Mouse (Mus musculus): Measurements from ENCODE around the gene Zcchc12. TPM values are rescaled to one million over a fixed set of nuclear protein-coding genes. Genes with fewer than 3 reads are reported as not detected.

Gene Zcchc12
- not detected in 2 replicates for polyA plus RNA-seq (2012; rRNA removed; ENCODE audit: low replicate concordance)

DNA sequence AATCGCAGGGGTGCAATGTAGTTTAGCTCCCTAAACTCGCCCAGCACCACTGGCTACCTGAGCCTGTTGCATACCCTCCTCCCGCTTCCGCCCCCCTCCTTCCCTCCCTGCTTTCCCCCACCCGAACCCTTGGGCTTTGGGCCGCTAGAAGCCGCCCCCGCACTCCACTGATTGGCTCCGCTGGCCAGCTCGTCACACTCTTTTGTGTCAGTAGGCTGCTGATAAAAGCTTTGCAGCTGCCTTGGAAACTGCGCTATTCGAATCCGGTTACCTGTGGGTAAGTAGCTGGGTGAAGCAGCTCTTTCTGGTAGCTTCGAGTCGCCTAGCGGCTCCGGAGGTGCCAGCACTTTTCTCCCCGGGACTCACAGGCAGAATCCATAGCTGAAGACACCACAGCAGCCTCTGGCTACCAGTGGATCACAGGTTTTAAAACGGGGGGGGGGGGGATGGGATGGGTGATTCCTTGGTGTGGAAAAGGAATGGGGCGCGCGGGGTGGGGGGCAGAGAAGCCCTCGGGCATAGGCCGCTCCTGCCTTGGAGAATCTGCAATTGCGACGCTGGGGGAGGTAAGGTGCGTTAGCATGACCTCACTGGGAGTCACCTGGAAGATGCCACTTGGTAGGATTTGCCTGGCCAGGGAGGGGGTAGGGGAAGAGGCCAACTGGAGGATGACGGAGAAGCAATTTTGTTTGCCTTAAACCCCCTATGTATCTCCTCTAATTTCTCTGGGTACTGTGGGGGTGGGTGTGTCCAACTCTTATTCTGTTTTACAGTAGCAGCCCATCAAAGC lies at the start of gene Zcchc12:
Gene Zcchc12 (plus strand): TSS at position 169 of the 790 bp plus-strand sequence.

Other genes with a start within 250 kb of the Zcchc12 start
- gene Il13ra1, start 83.8 kb upstream of the Zcchc12 start, polyA plus RNA-seq (2012; rRNA removed; ENCODE audit: low replicate concordance): 4.4 and 8.9 TPM in 2 replicates
- 0.74 and 0.76 TPM in 2 replicates for gene Lonrf3, start 132.4 kb downstream of the Zcchc12 start, polyA plus RNA-seq (2012; rRNA removed; ENCODE audit: low replicate concordance)
- not detected in 2 replicates for gene Gm6268, start 205.4 kb downstream of the Zcchc12 start, polyA plus RNA-seq (2012; rRNA removed; ENCODE audit: low replicate concordance)